Comparison of ENCODE assay signal across 8 mouse cellular contexts in the genomic region with DNA sequence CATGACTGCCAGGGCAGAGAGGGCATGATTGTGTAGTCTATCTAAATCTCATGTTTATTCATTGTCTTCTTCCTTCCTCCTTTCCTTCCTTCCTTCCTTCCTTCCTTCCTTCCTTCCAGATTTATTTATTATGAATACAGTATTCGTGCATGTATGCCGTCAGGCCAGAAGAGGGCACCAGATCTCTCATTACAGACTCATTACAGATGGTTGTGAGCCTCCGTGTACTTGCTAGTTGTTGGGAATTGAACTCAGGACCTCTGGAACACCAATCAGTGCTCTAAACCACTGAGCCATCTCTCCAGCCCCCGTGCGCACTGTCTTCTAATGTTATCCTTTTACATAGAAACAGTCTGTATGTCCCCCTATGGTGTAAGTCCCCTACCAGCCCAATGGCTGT.
DNase-seq lines count a peak whose midpoint lies in the region; ATAC-seq and TF ChIP-seq lines count a peak whose summit lies in the region.

No protein-coding gene starts in this region.

- no peak overlapping the region for H3K4me2 ChIP-seq in heart, embryonic 12.5 days
- H3K4me2 ChIP-seq in kidney, postnatal 0 days (ENCODE audit: low read length): no peak overlapping the region

- DNase-seq in heart, postnatal 10 days: peak; percentile 19 to 59
- peak; percentile 14 for DNase-seq in thymus, adult 2 months
- no peak for DNase-seq in thymus, postnatal 36 days
- DNase-seq in cerebellum, adult 9-10 months: peak; percentile 70
- DNase-seq in kidney, postnatal 0 days (ENCODE audit: low spot score): peak; percentile 76
- peak; percentile 70 for DNase-seq in splenic B cell, adult 2 months (ENCODE audit: low read depth, low spot score)
- DNase-seq in layer of hippocampus, adult 8-10 months (ENCODE audit: low spot score in 2 of 2): no peak

- 21% methylated on average over 5 of the region's 5 CpGs for WGBS in heart, embryonic 12.5 days
- 25% methylated on average over 5 of the region's 5 CpGs for WGBS in thymus, adult 2 months
- 25% methylated on average over 5 of the region's 5 CpGs for WGBS in kidney, postnatal 0 days

- no peaks in the 10 kb centered on the region for H3K27me3 ChIP-seq in heart, embryonic 12.5 days (replicated peaks)
- no peaks in the 10 kb centered on the region for H3K27me3 ChIP-seq in thymus, adult 2 months (ENCODE audit: control insufficient read depth, insufficient read depth, low read length)
- H3K27me3 ChIP-seq in kidney, postnatal 0 days (ENCODE audit: insufficient read depth, low read length): no peaks in the 10 kb centered on the region
- 0 out of 2 replicates have a peak, but pooled peaks cover 1% of the 10 kb centered on the region for H3K27me3 ChIP-seq in splenic B cell, adult 2 months (ENCODE audit: control insufficient read depth, insufficient read depth, low read length, poor library complexity, severe bottlenecking)

- H3K36me3 ChIP-seq in heart, embryonic 12.5 days: no peaks in the 10 kb centered on the region
- no peaks in the 10 kb centered on the region for H3K36me3 ChIP-seq in thymus, adult 2 months (ENCODE audit: control insufficient read depth, insufficient read depth, low read length)
- no peaks in the 10 kb centered on the region for H3K36me3 ChIP-seq in kidney, postnatal 0 days (ENCODE audit: insufficient read depth, low read length)
- no peaks in the 10 kb centered on the region for H3K36me3 ChIP-seq in splenic B cell, adult 2 months (ENCODE audit: control insufficient read depth, insufficient read depth, low read length, poor library complexity, severe bottlenecking)

- intact Hi-C loops in heart, postnatal 10 days (cut with DNase I): no loop called here

- TF ChIP-seq POLR2A in thymus, adult 2 months (IDR thresholded peaks at IDR 0.05; ENCODE audit: control insufficient read depth, extremely low read depth, insufficient read depth, low read length, poor library complexity): no peak

- no peaks in the 10 kb centered on the region for H3K9me3 ChIP-seq in heart, embryonic 12.5 days (replicated peaks)
- H3K9me3 ChIP-seq in kidney, postnatal 0 days (replicated peaks; ENCODE audit: low read length): no peaks in the 10 kb centered on the region

- no peak for TF ChIP-seq CTCF in thymus, adult 2 months (IDR thresholded peaks at IDR 0.05; ENCODE audit: borderline replicate concordance, control insufficient read depth, extremely low read depth, insufficient read depth, low read length, poor library complexity)
- TF ChIP-seq CTCF in kidney, postnatal 0 days (IDR thresholded peaks at IDR 0.05; ENCODE audit: low read depth): peak; percentile 83

- H3K4me1 ChIP-seq in heart, embryonic 12.5 days (replicated peaks): peaks cover under 1% of the 10 kb centered on the region; the same call in 1 of the 2 replicates
- no peaks in the 10 kb centered on the region for H3K4me1 ChIP-seq in thymus, adult 2 months (replicated peaks; ENCODE audit: control insufficient read depth, insufficient read depth, low read length)
- H3K4me1 ChIP-seq in kidney, postnatal 0 days (replicated peaks; ENCODE audit: insufficient read depth, low read length): no peaks in the 10 kb centered on the region

- H3K4me3 ChIP-seq in heart, embryonic 12.5 days: no peak overlapping the region
- H3K4me3 ChIP-seq in thymus, adult 2 months (ENCODE audit: control insufficient read depth, insufficient read depth, low read length): no peak overlapping the region
- H3K4me3 ChIP-seq in kidney, postnatal 0 days (replicated peaks; ENCODE audit: low read depth, low read length): no peak overlapping the region

- ATAC-seq in heart, embryonic 12.5 days (ENCODE audit: insufficient number of reproducible peaks, low FRiP score): no peak
- no peak for ATAC-seq in kidney, postnatal 0 days (replicated peaks; ENCODE audit: low FRiP score, low read depth)

- no peak overlapping the region for H3K27ac ChIP-seq in heart, embryonic 12.5 days (ENCODE audit: poor library complexity, severe bottlenecking)
- H3K27ac ChIP-seq in thymus, adult 2 months (ENCODE audit: control insufficient read depth, insufficient read depth, low read length): no peak overlapping the region
- no peak overlapping the region for H3K27ac ChIP-seq in kidney, postnatal 0 days

- H3K9ac ChIP-seq in heart, embryonic 12.5 days: no peak overlapping the region
- no peak overlapping the region for H3K9ac ChIP-seq in kidney, postnatal 0 days (ENCODE audit: low read depth, low read length)

Comparison
In these comparisons a context has a peak if more than half of its experiments do, and no peak if none do; other contexts are left out.
1. DNase-seq: peak in heart, postnatal 10 days (2 of 2), thymus, adult 2 months (single experiment), cerebellum, adult 9-10 months (single experiment), kidney, postnatal 0 days (single experiment) and splenic B cell, adult 2 months (single experiment); none in thymus, postnatal 36 days (0 of 2) and layer of hippocampus, adult 8-10 months (0 of 2).